Mouse (Mus musculus) hindbrain, embryonic 12.5 days (tissue): ENCODE measurements around the gene Wdr31. TPM values are rescaled to one million over a fixed set of nuclear protein-coding genes. Genes with fewer than 3 reads are reported as not detected.

ENCODE experiments used
- ATAC-seq: fragments of 200-750 bp; cut with Nextera tagmentation; 2 replicates; pipeline ENCODE4 v1.8.0; 2017; ENCODE audit warnings: moderate TSS enrichment; ENCODE audit not compliant: low FRiP score
- H3K27ac ChIP-seq: fragments of 300-500 bp; sonication (generic); 2 replicates; pipeline ENCODE4 v1.5.1; 2016; ENCODE audit warnings: mild to moderate bottlenecking
- H3K27me3 ChIP-seq: fragments of 300-500 bp; sonication (generic); 2 replicates; pipeline ENCODE4 v1.6.1; 2016; ENCODE audit warnings: mild to moderate bottlenecking
- H3K36me3 ChIP-seq: fragments of 300-500 bp; sonication (generic); 2 replicates; pipeline ENCODE4 v1.6.1; 2016; ENCODE audit warnings: mild to moderate bottlenecking
- H3K4me1 ChIP-seq: fragments of 300-500 bp; sonication (generic); 2 replicates; pipeline ENCODE4 v1.6.1; 2016
- H3K4me2 ChIP-seq: fragments of 300-500 bp; sonication (generic); replicated peaks from 2 replicates; pipeline ENCODE4 v1.6.1; 2016; ENCODE audit warnings: mild to moderate bottlenecking
- H3K4me3 ChIP-seq: fragments of 300-500 bp; sonication (generic); 2 replicates; pipeline ENCODE4 v1.5.1; 2016; ENCODE audit warnings: mild to moderate bottlenecking
- H3K9ac ChIP-seq: fragments of 300-500 bp; sonication (generic); 2 replicates; pipeline ENCODE4 v1.6.1; 2016; ENCODE audit warnings: mild to moderate bottlenecking, moderate library complexity
- H3K9me3 ChIP-seq: fragments of 300-500 bp; sonication (generic); replicated peaks from 2 replicates; pipeline ENCODE4 v1.6.1; 2016; ENCODE audit warnings: mild to moderate bottlenecking
- WGBS: fragments of 180-500 bp; shearing (Covaris S2); methylation state at CpG from one replicate; pipeline ENCODE4 v1.1.7; 2016; 5-methylcytosine and 5-hydroxymethylcytosine counted together
- polyA plus RNA-seq: library from polyadenylated mRNA; unstranded; fragments of >200 nt; fragmentation: Nextera tagmentation; extraction: Ambion mirVana; gene quantifications from 2 replicates; pipeline ENCODE4 v1.2.1, GENCODE M21; 2016

The Wdr31 gene
- polyA plus RNA-seq, 1 experiment from 2014 or later: 9.0 TPM

GRCm38 (mm10) chr4:62407730-62408582 lies 62.7 kb downstream of the Wdr31 start:
- H3K27ac ChIP-seq: peak overlapping the region; percentile 79
- peak overlapping the region; percentile 79 for H3K4me3 ChIP-seq
- no peaks in the 10 kb centered on the region for H3K27me3 ChIP-seq
- WGBS: under 1% methylated on average over 35 of the region's 35 CpGs
- peak overlapping the region; percentile 49 for H3K4me2 ChIP-seq
- peak overlapping the region; percentile 87 for H3K9ac ChIP-seq
- peaks cover 22% of the 10 kb centered on the region for H3K36me3 ChIP-seq
- H3K9me3 ChIP-seq: no peaks in the 10 kb centered on the region
- peaks cover 29% of the 10 kb centered on the region for H3K4me1 ChIP-seq
- ATAC-seq: peak; percentile 74

- Histone ChIP-seq H3K27me3 (no peaks in the 10 kb centered on the region), H3K9me3 (no peaks in the 10 kb centered on the region), H3K4me2 (peak overlapping the region; percentile 14; the same call in 1 of the 2 replicates), H3K36me3 (peaks cover 20% of the 10 kb centered on the region), H3K4me1 (peaks cover 29% of the 10 kb centered on the region), H3K9ac (no peak overlapping the region), H3K4me3 (peak overlapping the region; percentile 1; the same call in 1 of the 2 replicates), H3K27ac (no peak overlapping the region)
- no peak for ATAC-seq
- 83% methylated on average over 4 of the region's 4 CpGs for WGBS
These were observed 64.6 kb downstream of the Wdr31 start for GRCm38 (mm10) chr4:62406133-62406532.

GRCm38 (mm10) chr4:62398956-62399355 lies 71.7 kb downstream of the Wdr31 start:
- Histone ChIP-seq H3K27me3 (no peaks in the 10 kb centered on the region), H3K9ac (no peak overlapping the region), H3K4me3 (no peak overlapping the region), H3K4me1 (no peaks in the 10 kb centered on the region), H3K36me3 (peaks cover 76% of the 10 kb centered on the region), H3K27ac (no peak overlapping the region), H3K4me2 (no peak overlapping the region), H3K9me3 (no peaks in the 10 kb centered on the region)
- ATAC-seq: no peak
- WGBS: 99% methylated on average over 3 of the region's 3 CpGs

Other genes with a start within 250 kb of the Wdr31 start
- 29.4 and 30.2 TPM in 2 replicates for gene Zfp37, start 239.8 kb downstream of the Wdr31 start, polyA plus RNA-seq
- gene Slc31a2, start 208.3 kb downstream of the Wdr31 start, polyA plus RNA-seq: 12.9 and 13.0 TPM in 2 replicates
- 25.9 and 26.4 TPM in 2 replicates for gene Fkbp15, start 110.3 kb downstream of the Wdr31 start, polyA plus RNA-seq
- 45.2 and 48.5 TPM in 2 replicates for gene Slc31a1, start 110.2 kb downstream of the Wdr31 start, polyA plus RNA-seq
- 136 and 147 TPM in 2 replicates for gene Cdc26, start 62.3 kb downstream of the Wdr31 start, polyA plus RNA-seq
- gene Prpf4, start 62.1 kb downstream of the Wdr31 start, polyA plus RNA-seq: 20.8 and 21.2 TPM in 2 replicates
- not detected in 2 replicates for gene Rnf183, start 35.6 kb downstream of the Wdr31 start, polyA plus RNA-seq
- gene Bspry, start 9.2 kb upstream of the Wdr31 start, polyA plus RNA-seq: 1.2 and 1.7 TPM in 2 replicates
- 11.8 and 12.7 TPM in 2 replicates for gene Hdhd3, start 32.6 kb upstream of the Wdr31 start, polyA plus RNA-seq
- 58.8 and 64.3 TPM in 2 replicates for gene Alad, start 49.0 kb upstream of the Wdr31 start, polyA plus RNA-seq
- gene Pole3, start 54.2 kb upstream of the Wdr31 start, polyA plus RNA-seq: 80.2 and 84.7 TPM in 2 replicates
- 0.84 and 1.2 TPM in 2 replicates for gene 4933430I17Rik, start 54.5 kb upstream of the Wdr31 start, polyA plus RNA-seq
- gene Rgs3, start 89.0 kb upstream of the Wdr31 start, polyA plus RNA-seq: 70.9 and 71.6 TPM in 2 replicates